ENCODE assay signal across 13 mouse cellular contexts in genomic region chr13:75981901-75982300, GRCm38 (mm10). TPM values are rescaled to one million over a fixed set of nuclear protein-coding genes. Genes with fewer than 3 reads are reported as not detected.
DNase-seq lines count a peak whose midpoint lies in the region; ATAC-seq and TF ChIP-seq lines count a peak whose summit lies in the region.
"Had no signal": no experiment of that assay in that cellular context is flagged by ENCODE, and none has a peak within 500 bp of the region (broad histone marks: within the 10 kb centered on the region; RNA-seq: fewer than 3 reads in every experiment).

No protein-coding gene starts in this region.

- H3K27me3 ChIP-seq in forebrain, postnatal 0 days (ENCODE audit: insufficient read depth, low read length), result no peaks in the 10 kb centered on the region
- H3K27me3 ChIP-seq in forebrain, embryonic 10.5 days (ENCODE audit: poor library complexity, severe bottlenecking), result no peaks in the 10 kb centered on the region
- no peaks in the 10 kb centered on the region for H3K27me3 ChIP-seq in midbrain, embryonic 14.5 days (ENCODE audit: control insufficient read depth, insufficient read depth, low read length)
- H3K27me3 ChIP-seq: embryonic facial prominence, embryonic 12.5 days; megakaryocyte, embryonic 14.5 days; neural tube, embryonic 15.5 days had no signal

- H3K27ac ChIP-seq in forebrain, postnatal 0 days (ENCODE audit: low read depth, low read length), result no peak overlapping the region
- H3K27ac ChIP-seq in forebrain, embryonic 10.5 days, result no peak overlapping the region
- no peak overlapping the region for H3K27ac ChIP-seq in midbrain, embryonic 14.5 days (replicated peaks; ENCODE audit: low read depth, low read length)
- H3K27ac ChIP-seq: embryonic facial prominence, embryonic 12.5 days; neural tube, embryonic 15.5 days had no signal

- no peak overlapping the region for H3K4me2 ChIP-seq in forebrain, postnatal 0 days (ENCODE audit: low read depth)
- H3K4me2 ChIP-seq in midbrain, embryonic 14.5 days (ENCODE audit: low read length), result no peak overlapping the region
- H3K4me2 ChIP-seq: embryonic facial prominence, embryonic 12.5 days; neural tube, embryonic 15.5 days had no signal

- ATAC-seq in forebrain, postnatal 0 days, result no peak
- ATAC-seq in activated CD4-positive, CD25-positive, alpha-beta regulatory T cell, adult 4 months, result peak; percentile 46
- peak; percentile 75; the same call in 1 of the 2 replicates for ATAC-seq in megakaryocyte-erythroid progenitor cell, adult 5-6 weeks (replicated peaks; ENCODE audit: low FRiP score, low TSS enrichment, poor library complexity, severe bottlenecking)
- ATAC-seq in erythroid progenitor cell, adult 5-6 weeks (replicated peaks; ENCODE audit: low FRiP score, poor library complexity, severe bottlenecking), result no peak
- ATAC-seq in midbrain, embryonic 14.5 days (ENCODE audit: low FRiP score, low TSS enrichment), result no peak

- no peak overlapping the region for H3K4me3 ChIP-seq in forebrain, postnatal 0 days (ENCODE audit: low read depth, low read length)
- no peak overlapping the region for H3K4me3 ChIP-seq in forebrain, embryonic 10.5 days
- H3K4me3 ChIP-seq in lung, adult 2 months (replicated peaks; ENCODE audit: extremely low read depth, low read depth, low read length), result no peak overlapping the region
- H3K4me3 ChIP-seq in midbrain, embryonic 14.5 days (replicated peaks; ENCODE audit: low read depth, low read length), result no peak overlapping the region
- H3K4me3 ChIP-seq: embryonic facial prominence, embryonic 12.5 days; megakaryocyte, embryonic 14.5 days; neural tube, embryonic 15.5 days had no signal

- no peaks in the 10 kb centered on the region for H3K9me3 ChIP-seq in forebrain, postnatal 0 days (ENCODE audit: low read length)
- no peaks in the 10 kb centered on the region for H3K9me3 ChIP-seq in forebrain, embryonic 10.5 days
- H3K9me3 ChIP-seq in midbrain, embryonic 14.5 days (ENCODE audit: control insufficient read depth, low read length), result no peaks in the 10 kb centered on the region
- H3K9me3 ChIP-seq: embryonic facial prominence, embryonic 12.5 days; megakaryocyte, embryonic 14.5 days; neural tube, embryonic 15.5 days had no signal

- H3K4me1 ChIP-seq in forebrain, postnatal 0 days (ENCODE audit: insufficient read depth), result no peaks in the 10 kb centered on the region
- H3K4me1 ChIP-seq in forebrain, embryonic 10.5 days, result no peaks in the 10 kb centered on the region
- H3K4me1 ChIP-seq in lung, adult 2 months (ENCODE audit: control insufficient read depth, insufficient read depth, low read length), result no peaks in the 10 kb centered on the region
- no peaks in the 10 kb centered on the region for H3K4me1 ChIP-seq in midbrain, embryonic 14.5 days (ENCODE audit: control insufficient read depth, insufficient read depth, low read length)
- H3K4me1 ChIP-seq: embryonic facial prominence, embryonic 12.5 days; megakaryocyte, embryonic 14.5 days; neural tube, embryonic 15.5 days had no signal

- no peak overlapping the region for H3K9ac ChIP-seq in forebrain, postnatal 0 days
- no peak overlapping the region for H3K9ac ChIP-seq in midbrain, embryonic 14.5 days (replicated peaks; ENCODE audit: low read length)
- H3K9ac ChIP-seq: embryonic facial prominence, embryonic 12.5 days; neural tube, embryonic 15.5 days had no signal

- TF ChIP-seq POLR2A in lung, adult 2 months (IDR thresholded peaks at IDR 0.05; ENCODE audit: borderline replicate concordance, extremely low read depth, low read depth, low read length), result no peak

- H3K36me3 ChIP-seq in forebrain, postnatal 0 days (ENCODE audit: insufficient read depth), result no peaks in the 10 kb centered on the region
- no peaks in the 10 kb centered on the region for H3K36me3 ChIP-seq in forebrain, embryonic 10.5 days (replicated peaks)
- H3K36me3 ChIP-seq in midbrain, embryonic 14.5 days (ENCODE audit: control insufficient read depth, insufficient read depth, low read length), result no peaks in the 10 kb centered on the region
- H3K36me3 ChIP-seq: embryonic facial prominence, embryonic 12.5 days; neural tube, embryonic 15.5 days had no signal

- TF ChIP-seq CTCF in forebrain, postnatal 0 days (IDR thresholded peaks at IDR 0.05; ENCODE audit: low read depth), result peak; percentile 27
- TF ChIP-seq CTCF in lung, adult 2 months (IDR thresholded peaks at IDR 0.05; ENCODE audit: insufficient read depth, low read length), result 0 out of 2 replicates have a peak, but pooled peaks have one; percentile 29

- no peak for DNase-seq in forebrain, postnatal 0 days
- DNase-seq in forebrain, embryonic 10.5 days (ENCODE audit: extremely low spot score, low spot score), result no peak
- DNase-seq in lung, adult 2 months, result no peak
- no peak for DNase-seq in lung, postnatal 4 days
- DNase-seq in midbrain, embryonic 14.5 days, result no peak

RNA-seq across cellular contexts. Expression of gene Spata9, which starts 15.0 kb away (rescaled TPM):
- total RNA-seq in forebrain, postnatal 0 days (2014; rRNA removed), result 2.4 and 4.7 TPM in 2 replicates
- polyA plus RNA-seq in forebrain, postnatal 0 days (2015; fragmentation: Nextera tagmentation; extraction: Ambion mirVana), result 4.7 TPM in 2 replicates
- 0.64 and 1.2 TPM in 2 replicates for polyA plus RNA-seq in forebrain, embryonic 10.5 days (2016; fragmentation: Nextera tagmentation; extraction: Ambion mirVana)
- not detected in 2 replicates for polyA plus RNA-seq in lung, adult 2 months (2012; rRNA removed)
- polyA plus RNA-seq in activated CD4-positive, CD25-positive, alpha-beta regulatory T cell, adult 4 months (2017; shearing (Covaris generic)), result under 1 TPM in 1 of 2 experiments, not detected in 1; 0.48 TPM
- total RNA-seq in megakaryocyte-erythroid progenitor cell, adult 5-6 weeks (2014; fragmentation: Nextera tagmentation), result 0.98 TPM in 1 of 2 replicates, not detected in the other
- not detected in 2 replicates for total RNA-seq in megakaryocyte-erythroid progenitor cell, adult 5-6 weeks (2017)
- total RNA-seq in erythroid progenitor cell, adult 5-6 weeks (2015; ENCODE audit: low replicate concordance), result not detected in 2 replicates
- total RNA-seq in erythroid progenitor cell, adult 5-6 weeks (2017; ENCODE audit: low replicate concordance), result not detected in 2 replicates
- polyA plus RNA-seq in midbrain, embryonic 14.5 days (2014; fragmentation: Nextera tagmentation; extraction: Ambion mirVana), result 3.5 TPM in 2 replicates
- total RNA-seq: ES-E14; gastrocnemius, adult 18-20 months had no signal

RNA-seq across cellular contexts. Expression of gene Rfesd, which starts 36.6 kb away (rescaled TPM):
- total RNA-seq in forebrain, postnatal 0 days (2014; rRNA removed), result 18.9 and 22.1 TPM in 2 replicates
- polyA plus RNA-seq in forebrain, postnatal 0 days (2015; fragmentation: Nextera tagmentation; extraction: Ambion mirVana), result 23.4 and 24.9 TPM in 2 replicates
- polyA plus RNA-seq in forebrain, embryonic 10.5 days (2016; fragmentation: Nextera tagmentation; extraction: Ambion mirVana), result 26.4 and 28.8 TPM in 2 replicates
- polyA plus RNA-seq in lung, adult 2 months (2012; rRNA removed), result 3.7 and 5.7 TPM in 2 replicates
- 10 to 100 TPM; 35.9 to 38.4 TPM for polyA plus RNA-seq in activated CD4-positive, CD25-positive, alpha-beta regulatory T cell, adult 4 months (2017; shearing (Covaris generic))
- 71.4 and 90.7 TPM in 2 replicates for total RNA-seq in megakaryocyte-erythroid progenitor cell, adult 5-6 weeks (2014; fragmentation: Nextera tagmentation)
- 63.8 and 68.1 TPM in 2 replicates for total RNA-seq in megakaryocyte-erythroid progenitor cell, adult 5-6 weeks (2017)
- 21.6 and 52.0 TPM in 2 replicates for total RNA-seq in erythroid progenitor cell, adult 5-6 weeks (2015; ENCODE audit: low replicate concordance)
- 8.1 and 18.6 TPM in 2 replicates for total RNA-seq in erythroid progenitor cell, adult 5-6 weeks (2017; ENCODE audit: low replicate concordance)
- polyA plus RNA-seq in midbrain, embryonic 14.5 days (2014; fragmentation: Nextera tagmentation; extraction: Ambion mirVana), result 19.6 and 24.1 TPM in 2 replicates

RNA-seq across cellular contexts. Expression of gene Rhobtb3, which starts 38.2 kb away (rescaled TPM):
- 42.7 and 52.0 TPM in 2 replicates for total RNA-seq in forebrain, postnatal 0 days (2014; rRNA removed)
- 11.3 and 14.0 TPM in 2 replicates for polyA plus RNA-seq in forebrain, postnatal 0 days (2015; fragmentation: Nextera tagmentation; extraction: Ambion mirVana)
- polyA plus RNA-seq in forebrain, embryonic 10.5 days (2016; fragmentation: Nextera tagmentation; extraction: Ambion mirVana), result 42.8 and 44.4 TPM in 2 replicates
- polyA plus RNA-seq in lung, adult 2 months (2012; rRNA removed), result 3.3 and 4.6 TPM in 2 replicates
- polyA plus RNA-seq in activated CD4-positive, CD25-positive, alpha-beta regulatory T cell, adult 4 months (2017; shearing (Covaris generic)), result not detected
- 5.3 and 5.4 TPM in 2 replicates for total RNA-seq in megakaryocyte-erythroid progenitor cell, adult 5-6 weeks (2014; fragmentation: Nextera tagmentation)
- total RNA-seq in megakaryocyte-erythroid progenitor cell, adult 5-6 weeks (2017), result 4.3 and 16.0 TPM in 2 replicates
- total RNA-seq in erythroid progenitor cell, adult 5-6 weeks (2015; ENCODE audit: low replicate concordance), result 1.3 and 1.4 TPM in 2 replicates
- total RNA-seq in erythroid progenitor cell, adult 5-6 weeks (2017; ENCODE audit: low replicate concordance), result 0.30 TPM in 1 of 2 replicates, not detected in the other
- polyA plus RNA-seq in midbrain, embryonic 14.5 days (2014; fragmentation: Nextera tagmentation; extraction: Ambion mirVana), result 28.4 and 40.6 TPM in 2 replicates

Comparison
In these comparisons a context has a peak if more than half of its experiments do, and no peak if none do; other contexts are left out.
1. ATAC-seq: peak in activated CD4-positive, CD25-positive, alpha-beta regulatory T cell, adult 4 months (single experiment) and megakaryocyte-erythroid progenitor cell, adult 5-6 weeks (single experiment); none in forebrain, postnatal 0 days (single experiment), erythroid progenitor cell, adult 5-6 weeks (single experiment) and midbrain, embryonic 14.5 days (single experiment).